Mouse (Mus musculus): ENCODE results near the gene Sp7.

The Sp7 gene

GRCm38 (mm10) chr15:102362648-102363047, 4.3 kb downstream of the Sp7 start:
- no peak for TF ChIP-seq GATA4 (IDR thresholded peaks at IDR 0.05; ENCODE audit: insufficient replicate concordance, low read length)

DNA sequence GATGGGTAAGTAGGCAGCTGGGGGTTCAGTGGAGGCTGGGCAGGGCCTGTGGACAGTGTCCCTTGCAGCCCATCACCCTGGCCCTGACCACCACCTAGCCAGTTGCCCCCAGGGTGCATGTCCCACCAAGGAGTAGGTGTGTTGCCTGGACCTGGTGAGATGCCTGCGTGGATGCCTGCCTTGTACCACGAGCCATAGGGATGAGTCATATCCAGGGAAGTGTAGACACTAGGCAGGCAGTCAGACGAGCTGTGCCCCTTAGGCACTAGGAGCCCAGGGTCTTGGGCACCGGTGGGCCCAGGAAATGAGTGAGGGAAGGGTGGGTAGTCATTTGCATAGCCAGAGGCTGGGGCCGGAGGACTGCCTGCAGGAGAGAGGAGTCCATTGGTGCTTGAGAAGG, 8.1 kb downstream of the Sp7 start:
- TF ChIP-seq GATA4 (IDR thresholded peaks at IDR 0.05; ENCODE audit: insufficient replicate concordance, low read length): no peak

- TF ChIP-seq GATA4 (IDR thresholded peaks at IDR 0.05; ENCODE audit: insufficient replicate concordance, low read length): no peak
These were observed 8.9 kb downstream of the Sp7 start for GRCm38 (mm10) chr15:102358126-102358525.

GRCm38 (mm10) chr15:102356501-102357325, 10.3 kb downstream of the Sp7 start:
- no peak for TF ChIP-seq GATA4 (IDR thresholded peaks at IDR 0.05; ENCODE audit: insufficient replicate concordance, low read length)

DNA sequence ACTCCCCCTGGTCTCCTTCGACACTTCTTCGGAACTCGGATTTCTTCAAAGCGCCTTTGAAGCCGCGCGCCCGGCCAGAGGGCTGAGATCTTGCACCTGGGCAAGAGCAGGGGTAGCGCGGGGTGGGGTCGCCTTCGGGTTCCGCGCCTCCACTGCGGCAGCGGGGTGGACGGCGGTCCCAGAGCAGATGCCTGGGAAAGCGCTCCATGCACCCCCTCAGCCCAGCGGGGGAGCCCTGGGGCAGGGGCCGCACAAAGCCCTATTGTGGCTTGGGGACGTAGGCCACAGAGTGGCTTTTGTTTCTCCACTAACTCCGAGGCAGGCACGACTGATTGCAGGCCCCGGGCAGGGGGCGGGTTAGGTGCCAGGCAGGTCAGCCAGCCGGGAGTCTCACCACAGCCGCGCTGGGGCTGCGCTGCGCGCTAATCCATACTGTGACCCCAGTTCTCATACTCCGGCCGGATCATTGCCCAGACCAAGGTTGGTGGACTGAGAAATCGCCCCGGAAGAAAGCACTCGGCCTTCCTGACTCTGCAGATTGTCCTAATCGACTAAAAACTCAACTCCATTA, 11.0 kb downstream of the Sp7 start:
- no peak for TF ChIP-seq GATA4 (IDR thresholded peaks at IDR 0.05; ENCODE audit: insufficient replicate concordance, low read length)

DNA sequence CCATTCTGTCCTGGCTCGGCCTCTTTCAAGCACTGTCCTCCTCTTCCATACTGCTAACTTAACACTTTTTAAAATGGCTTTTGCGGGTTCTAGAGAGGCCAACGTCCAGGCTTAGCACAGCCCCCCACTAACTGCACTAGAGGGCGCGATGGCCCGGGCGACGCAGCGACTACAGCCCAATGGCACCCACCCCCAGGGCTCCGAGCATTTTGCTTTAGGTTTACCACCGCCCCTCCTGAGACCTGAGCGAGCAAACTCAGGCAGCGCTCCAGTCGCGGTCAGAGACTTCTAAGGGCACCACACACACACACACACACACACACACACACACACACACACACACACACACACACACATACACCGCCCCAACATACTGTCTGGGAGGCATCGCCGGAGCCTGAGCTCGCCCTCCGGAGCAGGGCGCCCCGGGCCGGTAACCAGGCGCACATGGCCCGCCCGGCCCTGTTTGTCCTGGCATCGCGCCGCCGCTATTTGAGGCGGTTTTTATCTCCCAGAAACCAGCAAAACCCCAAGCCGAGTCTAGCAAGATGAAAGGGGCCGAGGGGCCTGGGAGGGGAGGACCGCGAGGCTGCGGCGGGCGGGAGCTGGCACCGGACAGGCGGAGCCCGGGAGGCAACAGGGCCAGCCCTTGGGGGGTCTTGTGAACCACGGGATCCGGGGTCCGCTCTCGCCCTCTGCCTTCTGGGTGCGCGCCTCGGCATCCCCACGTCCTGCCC, 11.7 kb downstream of the Sp7 start:
- no peak for TF ChIP-seq GATA4 (IDR thresholded peaks at IDR 0.05; ENCODE audit: insufficient replicate concordance, low read length)

DNA sequence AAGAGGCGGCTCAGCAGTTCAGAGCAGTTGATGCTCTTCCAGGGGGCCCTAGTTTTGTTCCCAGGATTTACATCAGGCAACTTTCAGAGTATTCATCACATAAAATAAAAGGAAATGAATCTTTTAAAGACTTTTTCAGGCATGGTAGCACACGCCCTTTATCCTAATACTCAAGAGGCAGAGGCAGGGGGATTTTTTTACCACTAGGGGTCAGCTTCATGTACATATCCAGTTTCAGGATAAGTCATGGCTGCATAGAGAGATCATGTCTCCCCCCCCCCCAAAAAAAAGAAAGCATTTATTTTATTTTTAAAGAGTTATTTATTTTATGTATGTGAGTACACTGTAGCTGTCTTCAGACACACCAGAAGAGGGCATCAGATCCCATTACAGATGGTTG, 13.0 kb downstream of the Sp7 start:
- TF ChIP-seq GATA4 (IDR thresholded peaks at IDR 0.05; ENCODE audit: insufficient replicate concordance, low read length): no peak

GRCm38 (mm10) chr15:102352177-102352576, 14.8 kb downstream of the Sp7 start:
- no peak for TF ChIP-seq GATA4 (IDR thresholded peaks at IDR 0.05; ENCODE audit: insufficient replicate concordance, low read length)

GRCm38 (mm10) chr15:102350942-102351291, 16.1 kb downstream of the Sp7 start:
- TF ChIP-seq GATA4 (IDR thresholded peaks at IDR 0.05; ENCODE audit: insufficient replicate concordance, low read length): no peak

GRCm38 (mm10) chr15:102350138-102350941, 16.6 kb downstream of the Sp7 start, which contains the start of gene Aaas:
TSS of gene Aaas (minus strand) at chr15:102350771.
- peak; percentile 43; the same call in 1 of the 2 replicates for TF ChIP-seq GATA4 (IDR thresholded peaks at IDR 0.05; ENCODE audit: insufficient replicate concordance, low read length)

DNA sequence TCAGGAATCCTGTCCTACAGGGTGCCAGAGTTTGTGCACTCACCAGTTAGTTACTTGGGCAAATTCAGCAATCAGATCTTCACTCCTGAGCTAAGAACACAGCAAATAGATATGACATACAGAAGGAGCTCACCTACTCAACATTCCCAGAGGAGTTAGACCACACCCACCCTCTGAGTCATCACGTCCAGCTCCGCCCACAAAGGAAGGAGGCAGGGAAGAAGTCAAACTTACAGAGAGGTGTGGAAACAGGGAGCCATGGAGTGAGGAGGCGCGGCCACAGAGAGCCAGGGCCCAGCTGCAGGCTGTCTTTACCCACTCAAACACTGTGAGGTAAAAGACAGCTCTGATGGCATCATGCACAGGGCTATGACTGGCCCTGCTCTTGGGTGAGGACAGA, 20.5 kb downstream of the Sp7 start:
- TF ChIP-seq GATA4 (IDR thresholded peaks at IDR 0.05; ENCODE audit: insufficient replicate concordance, low read length): no peak

DNA sequence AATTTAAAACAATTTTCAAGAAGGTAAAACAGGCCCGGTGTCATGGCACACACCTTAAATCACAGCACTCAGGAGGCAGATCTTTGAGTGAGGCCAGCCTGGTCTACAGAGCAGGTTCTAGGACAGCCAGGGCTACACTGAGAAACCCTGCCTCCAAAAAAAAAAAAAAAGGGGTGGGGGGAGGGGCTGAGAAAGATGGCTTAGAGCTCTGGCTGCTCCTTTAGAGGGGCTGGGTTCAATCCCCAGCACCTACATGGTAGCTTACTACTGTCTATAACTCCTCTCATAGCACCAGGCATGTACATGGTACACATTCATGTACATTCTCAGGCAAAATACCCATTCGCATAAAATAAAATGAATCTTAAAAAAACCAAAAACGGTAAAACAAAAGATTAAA, 22.5 kb downstream of the Sp7 start:
- TF ChIP-seq GATA4 (IDR thresholded peaks at IDR 0.05; ENCODE audit: insufficient replicate concordance, low read length): no peak

GRCm38 (mm10) chr15:102341580-102341979, 25.4 kb downstream of the Sp7 start:
- TF ChIP-seq GATA4 (IDR thresholded peaks at IDR 0.05; ENCODE audit: insufficient replicate concordance, low read length): no peak; the same call in 1 of the 2 replicates

- no peak for TF ChIP-seq GATA4 (IDR thresholded peaks at IDR 0.05; ENCODE audit: insufficient replicate concordance, low read length)
These were observed 27.4 kb downstream of the Sp7 start for GRCm38 (mm10) chr15:102339612-102340011.

DNA sequence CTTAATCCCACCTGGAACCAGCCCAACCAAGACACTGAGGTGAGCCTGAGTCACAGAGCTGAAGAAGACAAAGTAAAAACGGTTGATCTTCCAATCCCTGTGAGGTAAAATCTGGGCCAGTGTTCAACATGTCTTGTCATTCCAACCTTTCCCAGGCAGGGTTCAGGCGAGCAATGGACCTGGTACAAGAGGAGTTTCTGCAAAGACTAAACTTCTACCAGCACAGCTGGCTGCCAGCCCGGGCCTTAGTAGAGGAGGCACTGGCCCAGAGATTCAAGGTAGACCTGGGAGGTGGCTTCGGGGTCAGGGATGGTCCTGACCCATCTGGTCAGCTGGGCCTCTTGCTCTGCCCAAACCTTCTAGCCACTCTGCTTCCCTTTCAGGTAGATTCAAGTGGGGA, 30.0 kb downstream of the Sp7 start:
- no peak for TF ChIP-seq GATA4 (IDR thresholded peaks at IDR 0.05; ENCODE audit: insufficient replicate concordance, low read length)

Measured in liver, adult (tissue).